Mouse (Mus musculus) testis, adult 2 months (tissue): ENCODE measurements around the gene Mapk12.

ENCODE experiments used
- CTCF ChIP-seq: fragments of 200-500 bp; IDR thresholded peaks from 2 replicates; pipeline ENCODE4 v1.5.1; 2012; ENCODE audit warnings: low read depth, mild to moderate bottlenecking, inconsistent platforms, low read length, moderate library complexity; ENCODE audit not compliant: control insufficient read depth, insufficient read depth, insufficient replicate concordance
- POLR2A ChIP-seq: fragments of 200-500 bp; IDR thresholded peaks from 2 replicates; pipeline ENCODE4 v1.6.1; 2012; ENCODE audit warnings: low read depth, mild to moderate bottlenecking, inconsistent platforms, low read length, moderate library complexity; ENCODE audit not compliant: control insufficient read depth

DNA sequence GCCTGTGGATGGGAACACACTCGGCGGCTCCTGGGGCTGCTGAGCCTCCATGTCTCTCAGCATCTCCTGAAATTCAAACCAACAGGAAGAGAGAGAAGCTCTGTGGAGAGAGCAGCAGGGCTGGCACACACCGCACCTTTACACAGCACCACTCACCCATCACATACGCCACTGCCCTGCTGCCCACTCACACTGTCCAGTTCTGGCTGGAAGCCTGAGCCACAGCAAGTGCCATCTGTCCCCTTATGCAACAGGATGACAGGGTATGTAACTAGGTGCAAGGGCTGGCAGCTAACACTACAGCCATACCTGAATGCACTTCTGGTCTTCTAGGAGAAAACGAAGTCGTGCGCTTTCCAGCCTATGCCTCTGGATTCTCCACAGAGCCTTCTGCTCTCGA is 36.1 kb downstream of the Mapk12 start:
- no peak for TF ChIP-seq CTCF
- TF ChIP-seq POLR2A, result no peak
